Mouse (Mus musculus): ENCODE data around the gene Sae1. TPM values are rescaled to one million over a fixed set of nuclear protein-coding genes. Genes with fewer than 3 reads are reported as not detected.

Gene Sae1
- total RNA-seq (2017): 108 to 150 TPM (median 134 TPM) in 3 replicates

DNA sequence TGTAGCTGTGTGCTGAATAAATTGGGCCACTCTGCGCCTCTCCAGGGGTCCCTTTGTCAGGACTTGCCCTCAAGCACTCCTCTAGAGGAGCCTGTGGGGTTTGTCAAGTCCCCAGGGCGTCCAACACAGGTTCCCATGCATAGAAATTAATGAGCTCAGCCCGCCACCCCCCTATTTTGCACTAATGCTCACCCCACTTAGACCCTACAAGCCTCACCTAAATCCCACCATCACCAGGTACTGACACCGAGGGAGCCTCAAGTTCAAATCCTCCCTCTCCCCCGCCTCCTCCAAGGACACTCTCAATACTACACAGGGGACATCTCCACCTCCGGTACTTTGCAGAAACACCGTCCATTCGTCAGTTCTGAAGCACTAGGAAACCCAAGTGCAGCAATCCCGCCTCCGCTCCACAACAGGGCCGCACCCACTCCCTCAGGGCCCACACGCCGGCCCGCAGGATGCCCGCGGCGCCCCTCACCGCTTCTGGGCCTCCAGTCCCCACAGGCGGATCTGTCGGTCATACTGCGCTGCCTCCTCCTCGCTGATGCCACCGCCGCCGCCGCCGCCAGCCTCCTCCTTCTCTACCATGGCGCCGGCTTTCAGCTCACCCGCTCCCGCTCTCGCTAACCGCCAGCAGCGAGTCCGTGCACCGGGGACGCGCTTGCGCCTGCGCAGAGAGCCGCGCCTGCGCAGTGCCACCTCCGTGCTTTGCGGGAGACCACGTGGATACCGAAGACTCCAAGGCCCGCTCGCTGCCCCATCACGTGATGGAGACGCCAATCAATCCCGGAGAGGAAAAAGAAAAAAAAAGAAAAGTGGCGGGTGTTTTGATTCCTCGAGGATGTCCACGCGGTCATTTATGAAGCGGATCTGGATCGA is at the start of gene Sae1:
TSS of gene Sae1 (minus strand) at position 647 of the 882 bp plus-strand sequence.
- peak; percentile 91 for ATAC-seq (replicated peaks; ENCODE audit: insufficient number of reproducible peaks, low FRiP score, low TSS enrichment, poor library complexity, severe bottlenecking)

- ATAC-seq (replicated peaks; ENCODE audit: insufficient number of reproducible peaks, low FRiP score, low TSS enrichment, poor library complexity, severe bottlenecking): no peak
These were observed 47.5 kb upstream of the Sae1 start for GRCm38 (mm10) chr7:16435088-16435487.

GRCm38 (mm10) chr7:16433352-16433971 is 45.9 kb upstream of the Sae1 start:
- no peak for ATAC-seq (replicated peaks; ENCODE audit: insufficient number of reproducible peaks, low FRiP score, low TSS enrichment, poor library complexity, severe bottlenecking)

- peak; percentile 81; the same call in 1 of the 2 replicates for ATAC-seq (replicated peaks; ENCODE audit: insufficient number of reproducible peaks, low FRiP score, low TSS enrichment, poor library complexity, severe bottlenecking)
These were observed 38.6 kb upstream of the Sae1 start for GRCm38 (mm10) chr7:16426129-16426729.

DNA sequence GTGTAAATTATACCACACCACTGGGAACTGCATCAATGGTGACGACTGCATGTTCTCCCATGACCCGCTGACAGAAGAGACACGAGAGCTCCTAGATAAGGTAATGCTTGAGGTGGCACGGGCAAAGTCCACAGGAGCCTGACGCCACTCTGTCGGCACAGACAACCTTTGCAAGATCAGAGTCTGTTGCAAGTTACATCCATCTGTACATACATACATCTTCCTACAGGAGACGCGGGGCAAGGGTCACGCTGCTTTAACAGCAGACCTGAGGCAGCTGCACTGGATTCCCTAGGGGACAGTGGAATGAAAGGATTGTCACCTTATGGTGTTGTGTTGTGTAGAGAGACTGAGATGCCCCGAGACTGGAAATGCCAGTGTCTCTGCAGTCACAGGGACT is 38.1 kb upstream of the Sae1 start:
- ATAC-seq (replicated peaks; ENCODE audit: insufficient number of reproducible peaks, low FRiP score, low TSS enrichment, poor library complexity, severe bottlenecking): no peak

DNA sequence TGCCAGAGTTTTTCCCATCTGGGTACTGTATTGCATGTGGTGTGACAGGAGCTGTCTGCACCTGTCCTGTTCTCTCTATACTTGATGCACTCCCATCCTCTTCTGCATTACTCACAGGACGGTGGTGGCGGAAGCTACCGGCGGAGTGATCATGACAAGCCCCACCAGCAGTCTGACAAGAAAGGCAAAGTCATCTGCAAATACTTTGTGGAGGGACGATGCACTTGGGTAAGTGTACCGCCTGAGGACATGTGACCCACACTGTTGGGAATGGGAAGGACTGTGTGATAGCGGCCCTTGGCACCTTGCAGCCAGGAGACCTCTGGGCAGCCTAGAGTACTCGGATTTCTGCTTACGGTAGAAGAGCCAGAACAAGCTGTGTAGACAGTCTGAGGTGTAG is 36.1 kb upstream of the Sae1 start:
- no peak for ATAC-seq (replicated peaks; ENCODE audit: insufficient number of reproducible peaks, low FRiP score, low TSS enrichment, poor library complexity, severe bottlenecking)

DNA sequence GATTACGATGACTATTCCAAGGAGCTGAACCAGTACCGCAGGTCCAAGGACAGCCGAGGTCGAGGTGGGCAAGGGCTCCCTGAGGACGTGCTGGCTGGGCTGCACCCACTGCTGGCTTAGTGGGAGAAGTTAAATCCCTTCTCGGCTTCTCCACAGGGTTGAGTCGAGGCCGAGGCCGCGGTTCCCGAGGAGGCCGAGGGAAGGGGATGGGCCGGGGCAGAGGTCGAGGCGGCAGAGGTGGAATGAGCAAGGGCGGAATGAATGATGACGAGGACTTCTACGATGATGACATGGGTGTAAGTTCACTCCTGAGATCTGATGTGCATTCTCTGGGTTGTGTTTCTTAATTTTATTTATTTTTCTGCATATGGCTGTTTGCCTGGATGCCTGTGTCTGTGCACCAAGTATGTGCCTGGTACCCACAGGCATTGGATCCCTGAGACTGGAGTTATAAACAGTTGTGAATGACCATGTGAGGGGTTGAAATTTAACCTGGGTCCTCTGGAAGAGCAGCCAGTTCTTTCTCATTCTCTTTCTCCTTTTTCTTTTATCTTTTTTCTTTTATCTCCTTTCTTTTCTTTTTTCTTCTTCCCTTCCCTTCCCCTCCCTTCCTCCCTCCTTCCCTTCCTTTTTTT is 34.7 kb upstream of the Sae1 start:
- no peak for ATAC-seq (replicated peaks; ENCODE audit: insufficient number of reproducible peaks, low FRiP score, low TSS enrichment, poor library complexity, severe bottlenecking)

- ATAC-seq (replicated peaks; ENCODE audit: insufficient number of reproducible peaks, low FRiP score, low TSS enrichment, poor library complexity, severe bottlenecking): no peak
These were observed 33.0 kb upstream of the Sae1 start for GRCm38 (mm10) chr7:16420493-16421118.

DNA sequence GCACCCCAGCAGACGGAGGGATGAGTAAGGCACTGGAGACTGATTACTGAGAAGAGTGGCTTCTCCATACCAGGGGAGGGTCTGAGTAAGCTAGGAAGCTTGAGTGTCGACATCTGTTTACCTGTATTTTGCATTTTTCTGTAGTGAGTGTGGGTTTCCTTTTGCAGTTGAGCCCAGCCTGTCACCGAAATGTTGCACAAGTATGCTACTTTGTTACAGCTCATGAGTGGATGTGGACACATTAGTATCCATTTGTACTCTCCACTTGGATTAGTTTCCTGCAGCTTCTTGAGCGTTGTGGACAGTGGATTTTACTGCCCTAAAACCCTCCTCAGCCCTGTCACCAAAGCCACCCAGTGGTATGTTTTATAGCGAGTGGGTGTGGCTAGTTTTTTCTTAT is 31.1 kb upstream of the Sae1 start:
- no peak for ATAC-seq (replicated peaks; ENCODE audit: insufficient number of reproducible peaks, low FRiP score, low TSS enrichment, poor library complexity, severe bottlenecking)

DNA sequence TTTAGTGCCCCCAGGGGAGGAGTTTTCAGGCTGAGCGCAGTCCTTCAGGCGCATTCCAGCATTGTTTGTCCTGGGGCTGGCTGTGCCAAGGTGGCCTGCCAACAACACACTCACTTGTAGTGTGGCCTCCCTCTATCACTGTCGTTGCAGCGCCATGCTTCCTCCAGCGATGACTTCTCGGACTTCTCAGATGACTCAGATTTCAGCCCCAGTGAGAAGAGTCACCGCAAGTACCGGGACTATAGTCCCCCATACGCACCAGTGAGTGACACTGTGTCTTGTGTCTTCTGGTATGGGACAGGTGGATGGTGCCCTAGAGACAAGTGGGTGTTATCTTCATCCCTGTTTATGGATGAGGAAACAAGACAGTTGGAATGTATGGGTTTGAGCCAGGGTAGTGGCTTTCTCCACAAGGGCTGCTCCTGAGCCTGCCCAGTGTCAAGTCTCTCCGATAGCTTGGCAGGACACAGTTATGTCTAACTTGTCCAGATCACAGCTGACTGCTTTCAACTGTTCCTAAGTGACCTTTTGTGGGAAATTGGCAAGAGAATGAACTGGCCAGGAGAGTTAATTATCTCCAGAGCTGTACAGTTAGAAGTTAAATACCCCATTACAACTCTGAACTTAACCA is 29.6 kb upstream of the Sae1 start:
- ATAC-seq (replicated peaks; ENCODE audit: insufficient number of reproducible peaks, low FRiP score, low TSS enrichment, poor library complexity, severe bottlenecking): no peak

- ATAC-seq (replicated peaks; ENCODE audit: insufficient number of reproducible peaks, low FRiP score, low TSS enrichment, poor library complexity, severe bottlenecking): no peak
These were observed 27.8 kb upstream of the Sae1 start for GRCm38 (mm10) chr7:16415426-16415825.

DNA sequence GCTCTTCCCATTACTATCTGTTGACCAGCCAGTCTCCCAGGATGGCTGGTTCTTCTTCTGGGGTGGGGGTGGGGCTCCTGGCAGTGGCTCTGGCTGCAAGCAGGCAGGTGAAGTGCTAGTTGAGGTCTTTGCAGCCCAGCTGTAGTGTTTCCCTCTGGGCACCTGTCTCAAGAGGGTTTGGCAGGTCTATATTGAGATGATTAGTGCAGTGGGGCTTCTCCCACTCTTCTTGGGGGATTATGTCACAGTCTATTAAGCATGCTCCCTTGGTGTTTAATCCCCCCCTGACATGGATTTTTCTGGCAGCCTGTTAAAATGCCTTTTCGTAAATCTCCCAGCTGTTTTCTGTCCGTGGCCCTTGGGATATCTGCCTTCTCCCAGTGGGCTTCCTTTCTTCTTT is 25.3 kb upstream of the Sae1 start:
- no peak for ATAC-seq (replicated peaks; ENCODE audit: insufficient number of reproducible peaks, low FRiP score, low TSS enrichment, poor library complexity, severe bottlenecking)

DNA sequence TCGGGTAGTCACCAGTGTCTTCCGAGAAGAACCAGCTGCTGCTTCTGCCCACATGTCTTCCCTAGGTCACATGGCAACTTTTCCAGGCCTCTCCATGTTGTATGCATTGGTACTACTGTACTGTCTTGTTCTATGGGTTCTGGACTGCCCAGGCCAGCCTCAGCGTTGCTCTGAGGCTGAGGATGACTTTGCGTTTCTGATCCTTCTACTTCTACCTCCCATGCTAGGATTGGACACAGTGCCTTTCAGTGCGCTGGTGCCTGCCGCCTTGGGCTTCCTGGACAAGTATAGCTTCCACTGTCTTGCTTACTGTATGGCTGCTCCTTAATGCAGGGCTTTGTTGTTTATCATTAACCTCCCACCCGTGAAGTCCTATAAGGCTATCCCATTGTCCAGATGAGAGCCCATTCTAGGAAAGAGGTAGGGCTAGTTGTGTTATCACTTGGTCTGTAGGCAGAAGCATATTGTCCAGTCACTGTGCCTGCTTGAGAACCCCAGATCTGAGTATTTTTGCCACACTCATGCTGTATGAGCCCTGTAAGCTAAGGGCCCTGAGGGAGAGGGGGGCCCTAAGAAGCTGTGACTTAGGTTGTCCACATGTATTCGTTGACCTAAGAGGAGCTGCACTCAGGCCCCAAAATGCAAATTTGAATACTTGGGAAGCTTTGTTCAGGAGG is 24.8 kb upstream of the Sae1 start:
- ATAC-seq (replicated peaks; ENCODE audit: insufficient number of reproducible peaks, low FRiP score, low TSS enrichment, poor library complexity, severe bottlenecking): no peak

DNA sequence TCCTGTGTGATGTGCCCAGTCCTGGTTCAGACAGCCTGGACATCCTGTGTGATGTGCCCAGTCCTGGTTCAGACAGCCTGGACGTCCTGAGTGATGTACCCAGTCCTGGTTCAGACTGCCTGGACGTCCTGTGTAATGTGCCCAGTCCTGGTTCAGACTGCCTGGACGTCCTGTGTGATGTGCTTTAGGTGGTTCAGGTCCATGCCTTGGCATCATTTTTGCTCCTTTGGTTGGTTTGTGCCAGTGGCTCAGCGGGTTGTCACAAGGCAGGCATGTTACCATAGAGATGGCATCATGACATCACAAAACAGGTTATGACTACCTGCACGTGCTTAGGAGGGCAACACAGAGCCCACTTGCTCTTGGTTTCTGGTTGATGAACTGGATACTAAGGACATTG is 23.5 kb upstream of the Sae1 start:
- no peak for ATAC-seq (replicated peaks; ENCODE audit: insufficient number of reproducible peaks, low FRiP score, low TSS enrichment, poor library complexity, severe bottlenecking)

DNA sequence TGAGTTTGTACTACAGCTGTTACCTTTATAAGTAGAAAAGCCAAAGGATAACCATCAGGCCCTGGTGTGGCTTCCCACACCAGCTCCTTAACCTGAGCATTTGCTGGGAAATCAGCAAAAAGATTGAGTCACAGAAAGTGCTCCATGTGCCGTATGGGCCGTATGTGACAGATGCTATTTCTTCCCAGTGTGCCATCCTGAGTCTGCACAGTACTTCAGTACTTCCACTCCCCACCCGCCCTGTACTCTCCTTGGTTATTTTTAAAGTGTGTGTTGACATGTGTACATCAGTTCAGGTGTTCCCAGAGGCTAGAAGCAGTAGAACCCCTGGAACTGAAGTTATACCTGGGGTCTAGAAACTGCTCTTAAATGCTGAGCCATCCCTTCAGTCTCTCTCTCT is 19.4 kb upstream of the Sae1 start:
- no peak for ATAC-seq (replicated peaks; ENCODE audit: insufficient number of reproducible peaks, low FRiP score, low TSS enrichment, poor library complexity, severe bottlenecking)

DNA sequence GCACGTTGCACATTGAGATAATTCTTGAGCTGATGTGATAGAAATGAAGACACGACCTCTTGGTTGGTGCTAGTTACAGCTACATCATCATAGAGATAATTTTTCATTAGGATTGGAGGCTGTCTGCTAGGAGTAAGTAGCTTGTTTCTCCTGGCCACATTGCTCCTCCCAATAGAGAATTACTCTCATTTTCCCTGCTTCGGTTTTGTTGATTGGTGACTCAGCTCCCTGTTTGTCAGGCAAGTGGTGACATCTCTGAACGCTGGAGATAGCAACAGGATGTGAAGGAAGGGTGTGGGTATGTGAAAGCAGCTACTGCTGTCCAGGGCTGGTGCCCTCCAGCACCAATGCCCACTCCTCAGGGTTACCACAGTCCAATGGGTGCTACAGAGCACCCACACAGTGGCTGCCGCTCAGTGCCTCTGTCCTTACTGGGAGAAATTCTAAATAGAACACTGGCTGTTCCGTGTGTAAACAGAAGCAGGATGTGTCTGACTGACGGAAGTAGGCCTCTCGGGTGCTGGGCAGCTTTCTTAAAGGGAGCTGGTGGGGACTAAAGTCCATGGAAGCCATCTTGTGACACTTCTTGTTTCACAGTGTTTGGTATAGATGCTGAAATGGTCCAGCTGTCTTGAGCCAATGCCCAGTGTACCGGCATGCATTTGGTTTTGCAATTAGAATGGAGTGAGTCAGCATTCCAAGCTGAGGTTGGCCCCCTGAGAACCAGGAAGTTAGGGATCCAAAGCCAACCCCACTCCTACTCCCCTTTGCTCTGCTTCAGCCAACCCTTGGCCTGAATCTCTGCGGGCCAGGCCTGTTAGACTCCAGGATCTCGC is 18.1 kb upstream of the Sae1 start:
- ATAC-seq (replicated peaks; ENCODE audit: insufficient number of reproducible peaks, low FRiP score, low TSS enrichment, poor library complexity, severe bottlenecking): peak; percentile 87

- no peak for ATAC-seq (replicated peaks; ENCODE audit: insufficient number of reproducible peaks, low FRiP score, low TSS enrichment, poor library complexity, severe bottlenecking)
These were observed 17.5 kb upstream of the Sae1 start for GRCm38 (mm10) chr7:16405073-16405455.

Measured in monocyte, adult 5-6 weeks (primary cell).